Mouse (Mus musculus): ENCODE results near the gene Mas1.

- TF ChIP-seq CTCF (IDR thresholded peaks at IDR 0.05; ENCODE audit: insufficient read depth, low read depth, low read length) (no peak), POLR2A (IDR thresholded peaks at IDR 0.05; ENCODE audit: insufficient read depth, low read depth, low read length) (no peak)
Measured at GRCm38 (mm10) chr17:12910391-12910790, 42.4 kb upstream of the Mas1 start.
